In genomic region chr6:147145277-147145676, GRCm38 (mm10) we compare ENCODE assay signal across 8 mouse cellular contexts. TPM values are rescaled to one million over a fixed set of nuclear protein-coding genes. Genes with fewer than 3 reads are reported as not detected.
DNase-seq lines count a peak whose midpoint lies in the region; ATAC-seq and TF ChIP-seq lines count a peak whose summit lies in the region.

No protein-coding gene starts in this region.

- H3K27ac ChIP-seq in liver, postnatal 0 days (ENCODE audit: low read depth), result no peak overlapping the region
- peak overlapping the region; percentile 60 for H3K27ac ChIP-seq in heart, embryonic 10.5 days
- no peak overlapping the region for H3K27ac ChIP-seq in layer of hippocampus, adult 2 months
- H3K27ac ChIP-seq in lung, postnatal 0 days (ENCODE audit: low read length), result no peak overlapping the region

- H3K4me3 ChIP-seq in liver, postnatal 0 days (ENCODE audit: low read depth, low read length), result no peak overlapping the region
- H3K4me3 ChIP-seq in heart, embryonic 10.5 days, result no peak overlapping the region
- H3K4me3 ChIP-seq in layer of hippocampus, adult 2 months, result no peak overlapping the region
- H3K4me3 ChIP-seq in lung, postnatal 0 days (ENCODE audit: low read depth, low read length), result no peak overlapping the region

- no peaks in the 10 kb centered on the region for H3K36me3 ChIP-seq in liver, postnatal 0 days (replicated peaks; ENCODE audit: insufficient read depth, low read length)
- H3K36me3 ChIP-seq in heart, embryonic 10.5 days, result no peaks in the 10 kb centered on the region
- H3K36me3 ChIP-seq in lung, postnatal 0 days (ENCODE audit: insufficient read depth, low read length), result no peaks in the 10 kb centered on the region

- H3K4me1 ChIP-seq in liver, postnatal 0 days (ENCODE audit: insufficient read depth), result no peaks in the 10 kb centered on the region
- H3K4me1 ChIP-seq in heart, embryonic 10.5 days, result peaks cover 16% of the 10 kb centered on the region
- no peaks in the 10 kb centered on the region for H3K4me1 ChIP-seq in lung, postnatal 0 days (ENCODE audit: insufficient read depth, low read depth, low read length)

- no peak for TF ChIP-seq EP300 in liver, postnatal 0 days (IDR thresholded peaks at IDR 0.05; ENCODE audit: low read depth)
- no peak for TF ChIP-seq EP300 in lung, postnatal 0 days (IDR thresholded peaks at IDR 0.05)

- H3K9ac ChIP-seq in liver, postnatal 0 days (replicated peaks), result no peak overlapping the region
- H3K9ac ChIP-seq in lung, postnatal 0 days (replicated peaks; ENCODE audit: low read depth), result no peak overlapping the region

- DNase-seq in liver, result peak; percentile 45
- no peak for DNase-seq in liver, postnatal 0 days
- peak; percentile 59 for DNase-seq in embryo, embryonic 11 days
- DNase-seq in heart, embryonic 10.5 days (ENCODE audit: low spot score), result peak; percentile 93
- peak; percentile 22 to 24 for DNase-seq in layer of hippocampus, adult 2 months (ENCODE audit: low spot score in 2 of 2)
- DNase-seq in lung, postnatal 0 days (ENCODE audit: low spot score), result peak; percentile 69
- peak; percentile 4 to 6 for DNase-seq in right cerebral cortex, postnatal 36 days (ENCODE audit: low spot score in 2 of 2)

- no peak for TF ChIP-seq CTCF in liver, postnatal 0 days (IDR thresholded peaks at IDR 0.05; ENCODE audit: low read depth)
- TF ChIP-seq CTCF in layer of hippocampus, adult 2 months (conservative IDR thresholded peaks at IDR 0.05), result peak; percentile 17; the same call in 1 of the 2 replicates
- peak; percentile 35 for TF ChIP-seq CTCF in lung, postnatal 0 days (IDR thresholded peaks at IDR 0.05)

- WGBS in liver, postnatal 0 days (ENCODE audit: insufficient replicate concordance), result 24% methylated on average over 2 of the region's 2 CpGs
- WGBS in heart, embryonic 10.5 days, result 2% methylated on average over 2 of the region's 2 CpGs
- 14% methylated on average over 2 of the region's 2 CpGs for WGBS in lung, postnatal 0 days

- no peak for ATAC-seq in liver, postnatal 0 days
- ATAC-seq in lung, postnatal 0 days, result peak; percentile 90
- ATAC-seq in megakaryocyte progenitor cell, adult 5-6 weeks (replicated peaks; ENCODE audit: poor library complexity), result no peak

- H3K9me3 ChIP-seq in liver, postnatal 0 days (ENCODE audit: low read length), result no peaks in the 10 kb centered on the region
- no peaks in the 10 kb centered on the region for H3K9me3 ChIP-seq in heart, embryonic 10.5 days
- no peaks in the 10 kb centered on the region for H3K9me3 ChIP-seq in lung, postnatal 0 days (ENCODE audit: low read length)

- H3K27me3 ChIP-seq in liver, postnatal 0 days (ENCODE audit: insufficient read depth, low read length), result no peaks in the 10 kb centered on the region
- H3K27me3 ChIP-seq in heart, embryonic 10.5 days (ENCODE audit: insufficient read depth, poor library complexity, severe bottlenecking), result no peaks in the 10 kb centered on the region
- H3K27me3 ChIP-seq in lung, postnatal 0 days (replicated peaks; ENCODE audit: insufficient read depth, low read length), result no peaks in the 10 kb centered on the region

- H3K4me2 ChIP-seq in liver, postnatal 0 days (ENCODE audit: low read depth, low read length), result no peak overlapping the region
- H3K4me2 ChIP-seq in lung, postnatal 0 days (replicated peaks; ENCODE audit: low read depth, low read length), result no peak overlapping the region

RNA-seq across cellular contexts. Expression of gene Klhl42, which starts 54.1 kb away (rescaled TPM):
- 1.4 and 1.6 TPM in 2 replicates for polyA plus RNA-seq in liver, postnatal 0 days (2015; fragmentation: Nextera tagmentation; extraction: Ambion mirVana)
- polyA plus RNA-seq in heart, embryonic 10.5 days (2016; fragmentation: Nextera tagmentation; extraction: Ambion mirVana), result 5.2 and 5.7 TPM in 2 replicates
- total RNA-seq in layer of hippocampus, adult 2 months (2021), result 10 to 100 TPM; 17.3 to 19.8 TPM
- polyA plus RNA-seq in lung, postnatal 0 days (2015; fragmentation: Nextera tagmentation; extraction: Ambion mirVana), result 3.9 and 4.4 TPM in 2 replicates
- 8.0 and 9.7 TPM in 2 replicates for total RNA-seq in megakaryocyte progenitor cell, adult 5-6 weeks (2015)
- 6.5 and 7.6 TPM in 2 replicates for total RNA-seq in megakaryocyte progenitor cell, adult 5-6 weeks (2017)

RNA-seq across cellular contexts. Expression of gene Mansc4, which starts 58.4 kb away (rescaled TPM):
- polyA plus RNA-seq in liver, postnatal 0 days (2015; fragmentation: Nextera tagmentation; extraction: Ambion mirVana), result 0.15 TPM in 1 of 2 replicates, not detected in the other
- polyA plus RNA-seq in heart, embryonic 10.5 days (2016; fragmentation: Nextera tagmentation; extraction: Ambion mirVana), result 0.59 TPM in 1 of 2 replicates, not detected in the other
- total RNA-seq in layer of hippocampus, adult 2 months (2021), result under 1 TPM in 1 of 2 experiments, not detected in 1; 0.77 TPM
- 3.4 and 3.6 TPM in 2 replicates for polyA plus RNA-seq in lung, postnatal 0 days (2015; fragmentation: Nextera tagmentation; extraction: Ambion mirVana)
- not detected in 2 replicates for total RNA-seq in megakaryocyte progenitor cell, adult 5-6 weeks (2015)
- not detected in 2 replicates for total RNA-seq in megakaryocyte progenitor cell, adult 5-6 weeks (2017)
